Mouse (Mus musculus): ENCODE measurements around the gene Ereg. TPM values are rescaled to one million over a fixed set of nuclear protein-coding genes. Genes with fewer than 3 reads are reported as not detected.

Ereg gene
- not detected for total RNA-seq (2021)
- not detected in 2 replicates for polyA plus RNA-seq (2012; rRNA removed)
- long read RNA-seq, result 0 reads

DNA sequence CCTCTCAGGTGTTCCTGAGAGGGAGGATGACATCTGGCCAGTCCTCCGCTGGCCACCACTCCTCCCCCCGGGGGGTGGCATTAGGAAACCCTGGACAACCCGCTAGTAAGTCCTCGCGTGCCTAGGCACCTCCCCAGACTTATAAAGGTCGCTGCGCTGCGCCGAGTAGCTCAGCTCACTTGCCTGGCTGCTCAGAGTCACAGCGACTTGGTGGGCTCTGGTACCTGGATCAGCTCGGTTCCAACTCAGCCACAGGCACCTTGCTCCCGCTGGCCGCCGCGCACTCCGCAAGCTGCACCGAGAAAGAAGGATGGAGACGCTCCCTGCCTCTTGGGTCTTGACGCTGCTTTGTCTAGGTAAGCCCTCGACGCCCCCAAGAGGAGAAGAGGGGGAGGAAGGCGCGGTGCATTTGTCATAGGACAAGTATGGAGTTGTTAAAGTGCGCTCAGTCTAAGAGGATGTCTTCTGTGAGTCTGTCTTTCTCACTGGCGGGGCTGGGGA, at the start of gene Ereg:
Ereg (plus strand) TSS at position 173 of the 501 bp plus-strand sequence.
- no peak for DNase-seq

DNA sequence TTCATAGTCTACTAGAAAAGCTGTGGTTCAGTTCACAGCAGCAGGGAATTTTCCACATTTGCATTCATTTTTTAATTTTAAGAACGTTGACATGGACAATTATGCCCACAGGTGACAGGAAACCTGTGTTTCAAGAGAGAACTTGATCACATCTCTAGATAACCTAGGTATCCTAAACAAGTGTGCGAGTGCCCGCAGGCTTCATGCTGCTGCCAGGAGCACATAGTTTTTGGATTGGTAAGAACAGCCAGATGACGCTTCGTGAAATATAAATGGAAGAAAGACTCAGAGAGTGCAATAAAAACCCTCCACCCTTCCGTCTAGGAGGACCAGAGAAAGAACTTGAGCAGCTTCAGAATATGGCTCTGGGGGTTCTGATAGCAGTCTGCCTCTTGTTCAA, 47.3 kb upstream of the Ereg start, which contains the start of gene Epgn:
Epgn (plus strand) TSS at position 301 of the 400 bp plus-strand sequence.
- DNase-seq, result no peak

DNA sequence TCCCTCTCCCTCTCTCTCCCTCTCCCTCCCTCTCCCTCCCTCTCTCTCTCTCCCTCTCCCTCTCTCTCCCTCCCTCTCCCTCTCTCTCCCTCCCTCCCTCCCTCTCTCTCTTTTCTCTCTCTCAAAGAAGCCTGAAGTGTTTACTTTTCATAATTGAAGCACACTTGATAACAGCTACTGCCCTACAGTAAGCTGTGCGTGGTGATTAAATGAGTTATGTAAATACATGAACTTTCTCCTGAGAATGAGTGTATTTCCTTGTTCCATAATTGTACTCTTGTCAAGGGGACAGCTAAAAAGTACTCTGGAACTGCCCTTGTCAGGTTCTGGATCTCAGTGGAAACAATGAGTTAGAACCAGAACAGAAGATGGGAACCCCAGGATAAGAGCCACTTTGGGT, 46.6 kb upstream of the Ereg start:
- DNase-seq, result no peak

DNA sequence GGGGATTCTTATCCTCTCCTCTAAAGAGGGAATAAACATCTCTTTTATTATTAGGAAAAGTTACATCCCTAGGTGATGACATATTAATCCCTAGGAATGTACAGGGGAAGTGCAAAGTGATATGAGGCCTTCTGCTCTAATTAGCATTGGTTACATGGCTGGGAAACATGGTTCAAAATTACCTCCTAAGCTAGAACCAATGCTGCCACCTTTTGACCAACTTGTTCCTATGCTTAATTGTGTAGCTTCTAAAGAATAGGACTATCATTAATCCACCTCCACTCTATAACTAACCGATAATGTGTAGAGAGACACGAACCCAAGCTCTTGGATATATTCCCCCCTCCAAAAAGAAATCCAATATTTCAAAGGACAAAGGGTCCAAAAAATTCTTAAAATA, 43.8 kb upstream of the Ereg start:
- DNase-seq, result no peak

DNA sequence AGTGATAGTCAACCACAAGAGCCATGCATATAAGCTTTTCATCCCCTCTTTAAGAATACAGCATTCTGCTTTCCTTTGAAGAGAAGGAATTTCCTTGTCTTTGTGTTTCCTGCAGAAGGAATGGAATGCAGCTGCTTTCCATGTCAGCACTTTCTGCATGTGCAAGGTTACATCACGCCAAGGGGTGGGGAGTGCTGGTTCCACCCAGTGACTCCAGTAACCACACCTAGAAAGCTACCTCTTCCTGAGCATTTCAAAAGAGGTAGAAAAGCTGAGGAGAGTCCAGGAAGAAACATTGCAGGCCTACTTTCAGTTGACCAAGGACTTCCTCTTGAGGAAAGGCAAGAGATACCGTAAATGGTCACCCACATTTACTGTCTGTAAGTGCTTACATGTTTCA, 39.1 kb upstream of the Ereg start:
- DNase-seq, result no peak

DNA sequence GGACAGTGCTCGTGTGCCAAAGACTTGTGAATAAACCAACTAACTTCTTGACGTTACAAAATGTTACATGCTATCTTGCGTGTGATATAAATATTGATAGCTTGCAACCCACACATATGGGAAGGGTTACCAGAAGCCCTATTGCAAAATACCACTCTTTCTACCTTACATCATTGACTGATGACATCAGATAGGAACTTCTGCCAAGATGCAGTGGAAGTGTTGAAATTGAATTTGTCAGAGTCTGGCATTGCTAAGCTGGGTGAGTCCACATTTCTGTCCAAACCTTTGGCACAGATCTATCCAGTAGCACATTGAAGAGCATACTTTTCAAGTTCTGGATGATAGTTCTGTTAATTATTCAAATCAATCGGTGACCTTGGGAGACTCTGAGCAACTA, 37.8 kb upstream of the Ereg start:
- DNase-seq, result peak; percentile 59

DNA sequence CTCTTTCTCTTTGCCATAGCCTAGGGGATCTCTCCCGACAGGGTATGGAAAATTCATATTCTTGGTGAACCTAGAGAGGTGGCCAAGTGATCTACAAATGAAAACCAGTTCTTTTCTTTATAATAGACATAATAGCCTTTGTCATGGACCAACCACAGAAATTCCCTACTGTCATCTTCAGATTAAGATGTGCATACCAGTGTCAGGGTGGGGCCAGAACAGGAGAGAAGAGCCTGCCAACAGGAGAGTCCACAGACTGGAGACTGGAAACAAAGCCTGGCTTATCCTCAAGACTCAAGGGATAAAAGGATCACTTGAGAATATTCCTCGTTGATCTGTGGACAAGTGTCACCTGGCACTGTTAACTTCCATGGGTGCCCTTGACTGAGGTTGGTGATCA, 36.7 kb upstream of the Ereg start:
- DNase-seq, result no peak

DNA sequence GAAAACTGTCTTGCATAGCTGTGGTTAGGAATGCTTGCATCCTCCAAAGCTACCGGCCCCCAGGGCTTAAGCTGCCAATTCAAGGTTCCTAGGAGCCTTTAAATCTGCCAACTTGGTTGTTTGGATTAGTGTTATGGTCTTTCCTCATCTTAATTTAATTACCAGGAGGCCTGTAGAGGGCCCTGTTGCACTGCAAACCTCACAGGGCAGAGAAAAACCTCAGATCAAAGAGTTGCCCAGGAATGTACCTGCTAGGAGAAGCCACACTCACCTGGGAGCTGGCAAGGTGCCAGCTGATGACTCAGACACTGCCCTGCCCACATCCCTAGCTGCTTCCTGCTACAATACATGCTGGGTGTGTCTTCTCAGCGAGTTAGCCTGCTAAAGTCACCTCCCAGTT, 35.9 kb upstream of the Ereg start:
- peak; percentile 15 for DNase-seq

DNA sequence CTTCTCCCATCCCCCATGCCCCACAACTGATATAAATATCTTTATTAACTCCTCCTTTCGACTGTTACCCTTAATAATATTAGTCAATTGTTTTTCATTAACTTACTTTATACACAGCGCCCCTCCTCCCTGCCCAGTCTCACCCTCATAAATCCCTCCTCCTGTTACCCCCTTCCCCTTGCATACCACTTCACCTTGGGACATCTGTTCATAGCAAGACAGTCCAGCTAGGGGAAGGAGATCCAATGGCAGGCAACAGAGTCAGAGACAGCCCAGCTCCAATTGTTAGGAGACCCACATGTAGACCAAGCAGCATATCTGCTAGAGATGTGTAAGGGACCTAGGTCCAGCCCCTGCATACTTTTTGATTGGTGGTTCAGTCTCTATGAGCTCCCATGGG, 35.5 kb upstream of the Ereg start:
- no peak for DNase-seq

DNA sequence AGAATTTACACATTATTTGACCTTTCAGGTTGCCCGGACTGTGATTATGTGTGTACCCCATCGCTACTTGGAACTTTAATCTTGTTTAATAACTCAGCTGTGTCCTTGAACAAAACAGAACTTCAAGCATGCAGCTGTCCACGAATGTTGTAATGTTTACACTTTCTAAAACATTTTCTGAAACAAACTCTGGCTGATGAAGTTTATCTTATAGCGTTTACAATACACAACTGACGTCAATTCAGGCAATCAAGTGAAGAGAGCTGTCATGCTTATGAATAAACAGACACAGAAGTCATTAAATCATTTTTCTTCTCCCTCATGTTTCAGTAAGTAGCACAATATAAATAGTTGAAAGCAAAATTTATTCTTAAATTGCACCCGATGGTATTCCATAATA, 26.4 kb upstream of the Ereg start:
- DNase-seq, result no peak

DNA sequence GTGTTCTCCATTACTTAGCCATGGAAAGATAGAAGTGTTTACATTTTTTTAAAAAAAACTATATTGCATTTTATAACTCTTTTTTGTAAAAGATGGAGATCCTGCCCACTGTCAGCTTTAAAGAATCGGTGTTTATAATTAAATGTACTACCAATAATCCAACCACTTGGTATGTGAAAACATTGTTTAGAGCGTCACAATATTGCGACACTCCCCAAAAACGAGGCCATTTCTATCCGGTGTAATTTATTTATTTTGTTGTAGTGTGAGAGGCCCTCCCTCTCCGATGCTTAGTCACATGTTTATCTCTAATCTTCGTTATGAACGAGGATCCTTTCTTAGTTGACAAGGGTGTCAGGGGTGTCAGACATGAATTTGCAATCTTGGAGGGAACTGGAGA, 26.0 kb upstream of the Ereg start:
- no peak for DNase-seq

DNA sequence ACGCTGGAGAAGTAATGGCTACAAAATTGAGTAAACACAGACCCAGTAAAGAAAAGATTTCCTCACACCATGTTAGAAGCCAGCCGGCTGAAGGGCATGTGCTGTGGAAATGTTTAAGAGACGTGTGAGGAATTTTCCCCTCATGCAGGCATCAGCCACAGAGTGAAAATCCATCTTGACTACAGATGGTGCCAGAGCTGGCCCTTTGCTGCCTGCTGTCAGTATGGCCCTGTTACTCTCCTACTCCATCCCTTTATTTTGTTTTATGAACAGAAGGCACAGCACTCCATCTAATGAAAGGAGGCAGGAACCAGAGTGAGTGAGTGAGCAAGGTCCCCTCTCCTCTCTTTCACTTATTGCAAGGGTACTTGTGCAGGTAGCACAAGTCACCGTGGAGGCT, 2.1 kb upstream of the Ereg start:
- DNase-seq, result no peak

DNA sequence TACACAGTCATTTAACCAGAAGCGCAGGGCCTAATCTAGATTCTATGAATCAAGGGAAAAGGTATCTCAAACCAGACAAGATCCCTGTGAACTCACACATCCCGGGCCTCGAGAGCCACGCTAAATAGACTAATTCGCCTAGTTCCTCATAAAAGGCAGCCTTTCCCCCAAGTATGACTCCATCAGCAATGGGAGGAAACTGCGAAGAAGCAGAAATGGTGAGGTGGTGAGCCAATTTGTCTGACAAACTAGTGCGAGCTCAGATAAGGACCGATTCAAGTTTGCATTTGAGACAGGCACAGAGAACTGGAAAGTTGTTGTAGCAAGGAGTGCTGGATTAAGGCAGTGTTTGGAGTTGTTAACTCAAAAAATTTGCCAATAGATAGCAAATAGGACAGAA, 796 bp upstream of the Ereg start:
- no peak for DNase-seq

DNA sequence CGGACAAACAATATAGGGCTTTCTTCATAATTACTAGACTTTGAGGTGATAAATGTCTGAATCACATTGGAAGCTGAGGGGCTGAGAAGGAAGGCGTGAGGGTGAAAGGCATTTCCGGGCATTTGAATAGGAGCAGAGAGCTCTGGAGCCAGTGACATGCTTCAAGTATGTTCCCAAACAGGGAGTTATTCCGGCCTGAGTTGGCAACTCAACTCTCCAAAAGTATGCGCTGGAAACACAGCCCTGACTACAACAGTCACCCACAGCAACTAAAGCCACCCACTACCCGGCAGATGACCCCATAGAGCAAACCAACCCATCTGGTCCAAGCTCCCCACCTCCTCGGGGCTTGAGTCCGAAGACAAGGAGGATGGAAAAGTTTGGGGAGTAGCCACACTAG, 396 bp upstream of the Ereg start:
- no peak for DNase-seq

DNA sequence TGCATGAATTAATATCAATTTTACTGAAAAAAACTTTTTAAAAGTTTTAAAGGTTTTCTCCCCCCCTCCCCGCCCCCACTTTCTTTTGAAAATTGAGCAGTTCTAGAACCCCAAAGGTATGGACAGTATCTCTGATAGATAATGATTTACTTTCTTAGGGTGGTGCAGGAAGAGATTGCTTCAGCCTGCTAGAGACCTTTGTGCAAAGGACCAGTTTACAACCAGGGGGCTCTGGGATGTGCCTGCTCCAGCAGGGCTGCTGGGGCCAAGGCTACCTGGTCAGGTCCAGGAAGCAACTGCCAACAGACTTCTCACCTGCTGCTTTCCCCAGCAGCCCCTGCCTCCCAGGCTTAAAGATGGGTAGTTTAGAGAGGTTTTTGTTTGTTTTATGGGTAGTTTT, 599 bp downstream of the Ereg start:
- no peak for DNase-seq

DNA sequence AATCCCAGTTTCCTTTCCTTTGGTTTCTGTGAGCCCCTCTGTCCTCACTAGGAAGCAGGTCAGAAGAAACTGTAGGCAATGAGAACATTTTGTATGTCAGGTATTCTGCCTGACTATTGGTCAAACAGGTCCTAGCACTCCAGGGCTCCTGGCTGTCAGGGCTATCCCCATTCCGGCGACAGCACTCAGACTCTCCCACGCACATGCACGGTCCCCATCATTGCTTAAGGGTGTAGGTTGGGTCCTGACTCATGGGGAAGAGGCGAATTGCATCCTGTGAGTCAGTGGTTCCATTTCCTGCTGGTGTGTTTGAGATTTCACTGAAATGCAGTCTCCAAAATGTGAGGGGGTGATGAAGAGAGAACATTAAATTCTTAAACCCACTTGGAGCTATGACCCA, 8.6 kb downstream of the Ereg start:
- no peak for DNase-seq

DNA sequence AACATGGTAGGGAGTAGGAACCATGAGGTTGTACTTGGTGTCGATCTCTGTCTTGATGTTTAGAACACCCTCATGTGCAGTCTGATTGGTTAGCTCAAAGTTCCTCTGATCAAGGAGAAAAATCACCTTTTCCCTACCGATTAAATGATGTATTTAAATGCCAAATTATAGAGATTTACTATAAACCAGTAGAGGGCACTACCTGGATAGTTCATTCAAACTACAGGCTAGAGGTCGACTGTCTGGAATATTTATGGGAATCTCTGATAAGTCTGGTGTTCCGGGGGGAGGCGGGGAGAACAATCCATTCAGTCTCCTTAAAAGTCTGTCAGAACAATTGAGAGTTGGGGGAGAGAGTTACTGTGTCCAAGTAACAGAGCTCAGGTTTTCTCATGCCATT, 10.9 kb downstream of the Ereg start:
- no peak for DNase-seq

DNA sequence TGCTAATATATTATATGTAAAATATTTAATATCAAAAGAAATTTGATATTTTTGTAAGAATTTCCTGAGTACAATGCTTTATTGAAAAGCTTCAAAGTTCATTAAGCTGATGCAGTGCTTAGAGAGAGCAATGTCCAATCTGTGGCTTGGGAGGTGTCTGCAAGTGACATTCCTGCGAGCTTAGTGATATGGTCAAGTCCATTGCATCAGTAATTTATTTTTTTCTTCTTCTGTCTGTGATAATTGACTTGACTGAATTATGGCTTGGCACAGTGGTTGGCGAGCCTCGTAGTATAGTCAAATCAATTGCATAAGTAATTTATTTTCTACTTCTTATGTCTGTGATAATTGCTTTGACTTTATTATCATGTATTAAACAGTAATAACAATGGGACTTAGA, 15.9 kb downstream of the Ereg start:
- DNase-seq, result no peak

DNA sequence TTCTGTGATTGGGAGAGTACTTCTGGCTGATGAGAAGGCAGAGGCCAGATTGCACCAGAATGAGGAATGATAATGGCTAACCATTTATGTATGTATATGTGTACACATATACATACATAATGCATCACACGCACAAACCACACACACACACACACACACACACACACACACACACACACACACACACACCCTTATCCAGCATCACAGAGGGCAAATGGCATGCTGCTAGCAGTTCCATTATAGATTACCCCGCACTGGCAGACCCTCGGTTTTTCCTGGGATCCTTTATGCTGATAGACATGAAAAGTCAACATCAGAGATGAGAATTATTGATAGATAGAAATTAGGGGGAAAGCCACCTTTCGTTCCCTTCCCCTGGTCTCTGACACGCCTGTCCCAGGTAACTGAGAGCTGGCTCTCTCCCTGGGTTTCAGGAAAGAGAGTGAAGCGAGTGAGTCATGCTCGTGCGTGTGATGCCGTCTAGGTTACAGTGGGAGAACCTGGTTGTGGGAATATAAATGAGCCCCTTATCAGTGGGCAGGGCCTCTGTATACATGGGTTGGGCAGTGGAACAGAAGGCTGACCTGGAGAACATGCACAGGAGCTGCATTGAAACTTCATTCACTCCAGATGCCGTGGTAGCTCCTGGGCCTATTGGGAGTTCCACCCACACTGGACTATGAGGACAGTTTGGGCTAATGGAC, 23.6 kb downstream of the Ereg start:
- DNase-seq, result no peak

DNA sequence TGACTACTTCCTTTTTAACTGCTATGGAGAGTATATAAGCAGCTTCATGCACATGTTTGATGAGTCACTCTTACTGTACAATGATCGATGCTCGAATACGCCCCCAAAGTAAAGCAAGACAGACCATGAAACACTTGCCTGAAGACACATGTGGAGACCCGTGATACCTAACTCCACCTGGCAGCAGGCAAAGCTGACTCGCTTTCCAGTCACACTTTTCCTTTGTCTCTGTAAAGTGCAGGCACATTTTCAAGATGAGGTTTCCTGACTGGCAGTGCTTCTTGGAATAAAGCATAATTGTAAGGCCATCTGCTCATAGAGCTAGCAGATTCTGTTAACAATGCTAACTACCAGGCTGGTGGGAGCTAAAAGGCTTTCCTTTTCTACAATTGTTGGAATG, 27.3 kb downstream of the Ereg start:
- no peak for DNase-seq

DNA sequence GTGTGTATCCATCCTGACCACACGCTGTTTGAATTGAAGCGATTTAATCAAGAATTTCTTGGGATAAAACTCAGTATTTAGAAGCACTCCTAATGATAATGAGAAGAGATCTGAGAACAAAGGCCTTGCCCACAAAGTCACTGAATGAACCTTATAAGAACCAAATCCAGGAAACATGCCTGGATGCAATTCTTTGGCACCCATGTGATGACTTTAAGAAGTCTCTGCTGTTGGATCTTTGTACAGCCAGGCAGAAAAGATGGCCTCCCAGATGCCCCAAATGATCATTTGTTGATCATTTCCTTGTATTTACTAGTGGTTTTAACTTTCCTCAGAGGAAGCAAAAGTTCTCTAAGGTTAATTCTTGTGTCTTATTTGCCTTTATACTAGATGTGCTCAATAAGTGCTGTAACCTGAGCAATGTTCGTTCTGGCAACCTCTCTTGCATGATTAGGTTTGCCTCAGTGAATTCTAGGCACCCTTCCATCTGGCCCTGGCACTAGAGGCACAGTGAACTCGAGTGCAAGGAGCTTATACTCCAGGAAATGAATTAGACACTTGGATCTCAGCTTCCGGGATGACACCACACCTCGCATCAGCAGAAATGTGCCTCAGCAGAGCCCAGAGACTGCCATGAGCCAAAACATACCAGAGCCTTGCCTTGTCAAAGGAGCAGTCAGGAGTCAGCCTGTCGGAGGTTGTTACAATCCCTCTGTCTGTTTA, 29.7 kb downstream of the Ereg start:
- no peak for DNase-seq

DNA sequence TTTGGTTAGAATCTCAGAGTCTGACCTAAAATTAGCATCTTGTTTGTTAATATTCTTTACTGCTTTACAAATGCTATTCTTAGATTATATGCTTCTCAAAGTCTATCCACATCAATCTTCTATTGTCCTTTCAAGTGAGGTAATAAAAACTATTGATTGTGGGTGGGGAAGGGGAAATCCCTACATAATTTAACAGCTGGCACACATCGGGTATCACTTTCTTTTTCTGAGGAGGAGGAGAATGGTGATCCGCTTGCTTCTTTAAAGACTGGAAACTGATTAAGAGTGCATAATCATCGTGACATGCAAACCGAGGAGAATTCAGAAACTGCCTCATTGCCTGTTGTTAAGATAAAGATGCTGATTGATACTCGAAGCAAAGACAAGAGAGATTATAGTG, 31.8 kb downstream of the Ereg start:
- DNase-seq, result no peak

DNA sequence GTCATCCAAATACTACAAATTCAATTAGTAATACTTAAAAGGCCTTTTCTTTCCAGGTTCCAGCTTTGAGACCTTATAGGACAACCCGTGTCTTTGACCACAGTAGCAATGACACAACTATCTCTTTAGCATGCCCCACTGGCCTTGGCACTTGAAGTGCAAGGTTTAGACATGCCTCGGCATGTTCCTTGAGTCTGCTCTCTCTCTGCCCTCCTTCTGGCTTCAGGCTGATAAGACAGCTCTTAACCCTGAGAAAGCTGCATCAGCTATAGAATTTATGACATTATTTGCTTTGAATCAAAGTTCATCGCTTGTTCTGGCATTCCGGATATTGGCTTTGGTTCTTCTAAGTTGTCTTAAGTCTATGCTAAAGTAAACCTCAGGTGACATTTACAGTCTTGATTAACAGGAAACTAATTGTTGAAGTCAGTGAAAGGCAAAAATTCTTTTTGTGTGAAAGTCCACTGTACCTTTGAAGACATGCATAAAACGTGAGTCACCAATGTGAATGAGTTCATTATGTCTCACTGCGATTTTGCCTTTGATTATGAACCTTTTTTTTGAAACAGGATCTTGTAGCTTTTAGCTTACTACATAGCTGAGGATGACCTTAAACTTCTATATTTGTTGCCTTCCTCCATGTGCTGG, 35.7 kb downstream of the Ereg start:
- no peak for DNase-seq

All from adrenal gland, adult 2 months (tissue).